Mouse (Mus musculus): ENCODE measurements around the gene Col6a3. TPM values are rescaled to one million over a fixed set of nuclear protein-coding genes. Genes with fewer than 3 reads are reported as not detected.

Gene Col6a3
- polyA plus RNA-seq, 1 experiment from 2014 or later = 13.9 TPM

GRCm38 (mm10) chr1:90793368-90793767 lies 50.4 kb downstream of the Col6a3 start:
- Histone ChIP-seq H3K4me1 (no peaks in the 10 kb centered on the region), H3K27me3 (replicated peaks) (no peaks in the 10 kb centered on the region), H3K9me3 (replicated peaks) (no peaks in the 10 kb centered on the region), H3K4me2 (no peak overlapping the region), H3K36me3 (no peaks in the 10 kb centered on the region), H3K4me3 (replicated peaks) (no peak overlapping the region), H3K9ac (replicated peaks) (no peak overlapping the region), H3K27ac (replicated peaks) (no peak overlapping the region)
- no peak for ATAC-seq (ENCODE audit: low FRiP score)
- 89% methylated on average over 4 of the region's 4 CpGs for WGBS

GRCm38 (mm10) chr1:90790925-90791324 lies 52.8 kb downstream of the Col6a3 start:
- H3K9me3 ChIP-seq (replicated peaks) = no peaks in the 10 kb centered on the region
- H3K4me3 ChIP-seq (replicated peaks) = no peak overlapping the region
- WGBS = 93% methylated on average over 4 of the region's 4 CpGs
- no peaks in the 10 kb centered on the region for H3K27me3 ChIP-seq (replicated peaks)
- no peak for ATAC-seq (ENCODE audit: low FRiP score)
- H3K4me1 ChIP-seq = no peaks in the 10 kb centered on the region
- no peak overlapping the region for H3K9ac ChIP-seq (replicated peaks)
- H3K27ac ChIP-seq (replicated peaks) = no peak overlapping the region
- H3K36me3 ChIP-seq = no peaks in the 10 kb centered on the region
- H3K4me2 ChIP-seq = no peak overlapping the region

GRCm38 (mm10) chr1:90789506-90789905 lies 54.3 kb downstream of the Col6a3 start:
- H3K9ac ChIP-seq (replicated peaks) = no peak overlapping the region
- H3K9me3 ChIP-seq (replicated peaks) = no peaks in the 10 kb centered on the region
- no peak for ATAC-seq (ENCODE audit: low FRiP score)
- no peaks in the 10 kb centered on the region for H3K36me3 ChIP-seq
- H3K27ac ChIP-seq (replicated peaks) = no peak overlapping the region
- H3K4me3 ChIP-seq (replicated peaks) = no peak overlapping the region
- H3K4me1 ChIP-seq = no peaks in the 10 kb centered on the region
- WGBS = 89% methylated on average over 6 of the region's 6 CpGs
- H3K27me3 ChIP-seq (replicated peaks) = no peaks in the 10 kb centered on the region
- no peak overlapping the region for H3K4me2 ChIP-seq

GRCm38 (mm10) chr1:90780446-90780845 lies 63.3 kb downstream of the Col6a3 start:
- WGBS = 87% methylated on average over 1 of the region's 1 CpGs
- Histone ChIP-seq H3K9ac (replicated peaks) (no peak overlapping the region), H3K36me3 (no peaks in the 10 kb centered on the region), H3K27me3 (replicated peaks) (no peaks in the 10 kb centered on the region), H3K4me1 (peaks cover 5% of the 10 kb centered on the region), H3K4me2 (no peak overlapping the region), H3K27ac (replicated peaks) (no peak overlapping the region), H3K9me3 (replicated peaks) (no peaks in the 10 kb centered on the region), H3K4me3 (replicated peaks) (no peak overlapping the region)
- no peak for ATAC-seq (ENCODE audit: low FRiP score)

- WGBS = 87% methylated on average over 7 of the region's 7 CpGs
- H3K36me3 ChIP-seq = no peaks in the 10 kb centered on the region
- no peak overlapping the region for H3K9ac ChIP-seq (replicated peaks)
Measured at GRCm38 (mm10) chr1:90779072-90779471, 64.7 kb downstream of the Col6a3 start.

GRCm38 (mm10) chr1:90775477-90776241 lies 68.1 kb downstream of the Col6a3 start:
- H3K27me3 ChIP-seq (replicated peaks) = no peaks in the 10 kb centered on the region
- no peak overlapping the region for H3K4me3 ChIP-seq (replicated peaks)
- peak overlapping the region; percentile 65 for H3K27ac ChIP-seq (replicated peaks)
- 10% methylated on average over 10 of the region's 10 CpGs for WGBS
- no peaks in the 10 kb centered on the region for H3K36me3 ChIP-seq
- peaks cover 8% of the 10 kb centered on the region for H3K4me1 ChIP-seq
- H3K4me2 ChIP-seq = peak overlapping the region; percentile 25; the same call in 1 of the 2 replicates
- ATAC-seq (ENCODE audit: low FRiP score) = peak; percentile 93
- H3K9me3 ChIP-seq (replicated peaks) = no peaks in the 10 kb centered on the region
- H3K9ac ChIP-seq (replicated peaks) = no peak overlapping the region

More at GRCm38 (mm10) chr1:90779072-90779471, 64.7 kb downstream of the Col6a3 start:
- ATAC-seq (ENCODE audit: low FRiP score) = no peak
- Histone ChIP-seq H3K4me1 (peaks cover 8% of the 10 kb centered on the region), H3K27me3 (replicated peaks) (no peaks in the 10 kb centered on the region), H3K4me2 (no peak overlapping the region), H3K4me3 (replicated peaks) (no peak overlapping the region), H3K27ac (replicated peaks) (no peak overlapping the region), H3K9me3 (replicated peaks) (no peaks in the 10 kb centered on the region)

GRCm38 (mm10) chr1:90771172-90771571 lies 72.6 kb downstream of the Col6a3 start:
- no peak overlapping the region for H3K4me3 ChIP-seq (replicated peaks)
- no peak overlapping the region for H3K27ac ChIP-seq (replicated peaks)
- no peaks in the 10 kb centered on the region for H3K9me3 ChIP-seq (replicated peaks)
- H3K4me2 ChIP-seq = no peak overlapping the region
- no peaks in the 10 kb centered on the region for H3K36me3 ChIP-seq
- no peak overlapping the region for H3K9ac ChIP-seq (replicated peaks)
- ATAC-seq (ENCODE audit: low FRiP score) = no peak
- H3K27me3 ChIP-seq (replicated peaks) = no peaks in the 10 kb centered on the region
- WGBS = 65% methylated on average over 4 of the region's 4 CpGs
- peaks cover 8% of the 10 kb centered on the region for H3K4me1 ChIP-seq

- Histone ChIP-seq H3K4me3 (replicated peaks) (no peak overlapping the region), H3K9ac (replicated peaks) (no peak overlapping the region), H3K4me1 (no peaks in the 10 kb centered on the region), H3K27ac (replicated peaks) (no peak overlapping the region), H3K9me3 (replicated peaks) (no peaks in the 10 kb centered on the region), H3K36me3 (no peaks in the 10 kb centered on the region), H3K4me2 (no peak overlapping the region), H3K27me3 (replicated peaks) (no peaks in the 10 kb centered on the region)
- WGBS = 83% methylated on average over 7 of the region's 7 CpGs
- ATAC-seq (ENCODE audit: low FRiP score) = no peak
Measured at GRCm38 (mm10) chr1:90770027-90770426, 73.7 kb downstream of the Col6a3 start.

- Histone ChIP-seq H3K9me3 (replicated peaks) (no peaks in the 10 kb centered on the region), H3K36me3 (no peaks in the 10 kb centered on the region), H3K4me1 (no peaks in the 10 kb centered on the region), H3K9ac (replicated peaks) (no peak overlapping the region), H3K4me3 (replicated peaks) (no peak overlapping the region), H3K4me2 (no peak overlapping the region), H3K27ac (replicated peaks) (no peak overlapping the region), H3K27me3 (replicated peaks) (no peaks in the 10 kb centered on the region)
- 75% methylated on average over 7 of the region's 7 CpGs for WGBS
- ATAC-seq (ENCODE audit: low FRiP score) = no peak
Measured at GRCm38 (mm10) chr1:90769301-90769700, 74.5 kb downstream of the Col6a3 start.

GRCm38 (mm10) chr1:90758091-90758673 lies 85.6 kb downstream of the Col6a3 start:
- H3K4me3 ChIP-seq (replicated peaks) = no peak overlapping the region
- H3K9me3 ChIP-seq (replicated peaks) = no peaks in the 10 kb centered on the region
- no peak overlapping the region for H3K4me2 ChIP-seq
- H3K27ac ChIP-seq (replicated peaks) = no peak overlapping the region
- ATAC-seq (ENCODE audit: low FRiP score) = no peak
- H3K36me3 ChIP-seq = no peaks in the 10 kb centered on the region
- H3K9ac ChIP-seq (replicated peaks) = no peak overlapping the region
- no peaks in the 10 kb centered on the region for H3K27me3 ChIP-seq (replicated peaks)
- 90% methylated on average over 4 of the region's 4 CpGs for WGBS
- H3K4me1 ChIP-seq = peaks cover 13% of the 10 kb centered on the region

GRCm38 (mm10) chr1:90753869-90754563 lies 89.8 kb downstream of the Col6a3 start:
- Histone ChIP-seq H3K4me2 (peak overlapping the region; percentile 39), H3K9ac (replicated peaks) (no peak overlapping the region), H3K4me3 (replicated peaks) (0 out of 2 replicates have a peak overlapping the region, but pooled peaks have one; percentile 3), H3K27ac (replicated peaks) (peak overlapping the region; percentile 54; the same call in 1 of the 2 replicates), H3K27me3 (replicated peaks) (no peaks in the 10 kb centered on the region), H3K4me1 (peaks cover 18% of the 10 kb centered on the region), H3K9me3 (replicated peaks) (no peaks in the 10 kb centered on the region), H3K36me3 (no peaks in the 10 kb centered on the region)
- peak; percentile 55; the same call in 1 of the 2 replicates for ATAC-seq (ENCODE audit: low FRiP score)
- 32% methylated on average over 17 of the region's 17 CpGs for WGBS

- no peak overlapping the region for H3K27ac ChIP-seq (replicated peaks)
- H3K9ac ChIP-seq (replicated peaks) = no peak overlapping the region
- no peak for ATAC-seq (ENCODE audit: low FRiP score)
- no peaks in the 10 kb centered on the region for H3K9me3 ChIP-seq (replicated peaks)
- no peak overlapping the region for H3K4me2 ChIP-seq
- H3K27me3 ChIP-seq (replicated peaks) = no peaks in the 10 kb centered on the region
- WGBS = 73% methylated on average over 4 of the region's 4 CpGs
- H3K4me1 ChIP-seq = peaks cover 18% of the 10 kb centered on the region
- no peak overlapping the region for H3K4me3 ChIP-seq (replicated peaks)
- no peaks in the 10 kb centered on the region for H3K36me3 ChIP-seq
Measured at GRCm38 (mm10) chr1:90751221-90751620, 92.5 kb downstream of the Col6a3 start.

Measured in neural tube, embryonic 15.5 days (tissue).